Mouse (Mus musculus): ENCODE data around the gene Coa3.

- TF ChIP-seq CTCF (IDR thresholded peaks at IDR 0.05; ENCODE audit: insufficient read depth, low read length): no peak
- no peak for TF ChIP-seq POLR2A (IDR thresholded peaks at IDR 0.05; ENCODE audit: borderline replicate concordance, extremely low read depth, low read depth, low read length)
Observed at GRCm38 (mm10) chr11:101264954-101265471, 13.9 kb downstream of the Coa3 start.
